Mouse (Mus musculus) layer of hippocampus, adult 11-12 months (tissue): ENCODE results near the gene Krt7.
A peak's percentile ranks its signal among the peaks of the same experiment; 100 is the strongest.

ENCODE experiments used
- DNase-seq: peaks from one replicate; pipeline ENCODE4 v3.0.0; 2022; ENCODE audit warnings: low spot score

The Krt7 gene

DNA sequence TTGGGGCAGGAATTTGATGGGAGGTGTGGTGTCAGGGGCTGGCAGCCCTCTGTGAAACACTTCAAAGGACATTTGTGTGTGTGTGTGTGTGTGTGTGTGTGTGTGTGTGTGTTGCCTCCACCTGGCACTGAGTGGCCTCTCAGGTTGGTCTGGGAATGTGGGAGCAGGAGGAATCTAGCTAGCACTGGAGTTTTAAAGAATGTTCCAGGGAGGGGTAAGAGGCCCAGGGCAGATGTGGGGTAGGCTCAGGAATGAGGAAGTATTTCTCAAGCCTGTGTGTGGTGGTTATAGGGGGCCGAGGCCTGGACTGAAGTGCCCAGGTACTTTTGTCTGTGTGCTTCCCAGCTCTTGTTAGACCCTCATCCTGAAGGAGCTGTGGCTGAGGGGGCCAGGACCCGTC is at the start of gene Krt7:
Krt7 (plus strand) TSS at position 269 of the 400 bp plus-strand sequence.
- no peak for DNase-seq

DNA sequence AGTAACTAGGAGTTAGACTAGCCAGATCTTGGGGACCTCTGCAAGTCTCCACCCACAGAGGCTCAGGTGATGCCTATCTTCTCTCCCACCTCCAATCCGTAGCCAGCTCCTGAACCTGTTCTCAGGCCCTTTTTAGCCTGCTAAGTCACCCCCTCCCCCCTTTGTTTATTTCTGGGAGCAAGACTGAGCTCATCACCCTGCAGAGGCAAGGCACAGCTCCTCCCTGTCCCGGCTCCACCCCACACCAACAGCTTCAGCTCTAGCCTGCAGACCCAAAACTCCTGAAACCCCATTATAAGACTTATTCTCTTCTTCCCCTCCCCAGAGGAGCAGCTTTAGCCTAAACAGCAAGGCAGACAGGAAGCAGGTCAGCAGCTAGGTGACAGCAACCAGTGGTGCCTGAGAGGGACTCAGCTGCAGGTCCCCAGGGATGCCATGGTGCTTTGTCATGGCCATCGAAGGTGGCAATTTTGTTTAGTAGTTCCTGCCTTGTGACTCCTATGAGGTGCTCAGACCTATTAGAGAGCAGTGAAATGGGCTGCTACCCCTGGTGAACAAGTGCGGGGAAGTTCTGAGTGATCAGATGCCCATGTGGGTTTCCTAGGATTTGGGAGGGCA is 48.3 kb upstream of the Krt7 start:
- DNase-seq: no peak

DNA sequence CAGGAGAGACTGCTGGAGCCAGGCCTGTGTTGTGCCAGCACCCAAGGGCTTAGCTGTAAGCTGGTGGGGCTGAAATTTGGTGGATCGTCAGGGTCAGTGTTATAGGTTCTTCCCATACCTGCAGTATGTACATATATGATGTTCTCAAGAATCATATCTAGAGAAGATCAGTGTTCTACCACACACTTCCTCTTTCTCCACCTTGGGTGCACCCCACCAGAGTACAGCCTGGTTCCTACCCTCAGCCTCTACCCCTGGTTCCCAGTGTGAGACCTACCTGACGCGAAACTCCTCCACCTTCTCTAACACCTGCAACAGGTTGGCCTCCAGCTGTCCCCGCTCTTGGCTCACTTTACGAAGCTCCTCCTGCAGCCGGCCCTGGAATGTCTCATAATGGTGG is 46.9 kb upstream of the Krt7 start:
- DNase-seq: no peak

DNA sequence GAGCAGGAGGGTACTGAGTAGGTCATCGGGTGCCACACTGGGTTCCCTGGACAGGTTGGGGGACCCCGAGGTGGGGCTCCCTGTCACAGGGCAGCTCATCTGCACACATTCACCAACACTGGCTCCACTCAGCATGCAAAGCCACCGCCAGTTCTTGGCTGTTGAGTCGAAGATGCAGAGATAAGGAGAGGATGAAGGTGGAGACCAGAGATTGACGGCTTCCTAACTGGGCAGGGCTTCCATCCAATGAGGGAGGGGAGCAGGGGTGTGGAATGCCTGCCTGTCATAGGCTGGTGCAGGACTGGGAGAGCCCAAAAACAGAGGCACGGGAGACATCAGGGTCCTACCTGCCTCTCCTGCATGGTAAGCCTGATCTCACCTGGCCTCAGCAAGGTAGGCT is 46.4 kb upstream of the Krt7 start:
- no peak for DNase-seq

DNA sequence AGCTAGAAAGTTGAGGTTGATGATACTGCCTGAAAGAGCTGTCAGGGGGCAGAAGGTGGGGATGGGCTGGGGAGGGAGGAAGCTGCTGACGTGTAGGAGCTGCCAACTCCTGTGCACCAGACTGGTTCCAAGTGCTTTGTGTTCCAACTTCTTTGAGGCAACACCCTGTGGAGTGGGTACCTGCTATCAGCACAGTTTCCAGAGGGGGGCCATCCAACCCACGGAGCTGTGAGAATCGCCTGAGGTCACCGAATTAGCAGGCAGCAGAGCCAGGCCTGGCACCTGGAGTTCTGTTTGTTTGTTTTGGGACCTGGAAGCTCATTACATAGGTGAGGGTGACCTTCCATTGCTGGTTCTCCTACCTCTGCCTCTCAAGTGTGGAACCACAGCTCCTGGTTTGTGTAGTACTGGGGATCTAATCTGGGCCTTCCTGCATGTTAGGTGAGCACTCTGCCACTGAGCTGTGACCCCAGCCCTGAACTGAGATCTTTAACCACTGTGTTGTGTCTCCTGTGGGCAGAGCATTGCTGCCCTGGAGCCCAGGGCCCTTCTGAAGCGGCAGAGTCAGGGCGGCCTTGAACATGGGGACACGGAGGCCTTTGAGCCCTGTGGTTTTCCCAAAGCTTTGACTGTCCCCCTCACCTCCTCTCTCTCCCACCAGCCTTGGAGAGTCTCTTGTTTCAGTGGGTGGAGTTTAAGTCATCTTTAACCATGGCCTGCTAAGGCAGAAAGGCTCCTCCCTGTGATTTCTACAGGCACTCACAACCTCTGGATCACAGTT is 45.8 kb upstream of the Krt7 start:
- no peak for DNase-seq

DNA sequence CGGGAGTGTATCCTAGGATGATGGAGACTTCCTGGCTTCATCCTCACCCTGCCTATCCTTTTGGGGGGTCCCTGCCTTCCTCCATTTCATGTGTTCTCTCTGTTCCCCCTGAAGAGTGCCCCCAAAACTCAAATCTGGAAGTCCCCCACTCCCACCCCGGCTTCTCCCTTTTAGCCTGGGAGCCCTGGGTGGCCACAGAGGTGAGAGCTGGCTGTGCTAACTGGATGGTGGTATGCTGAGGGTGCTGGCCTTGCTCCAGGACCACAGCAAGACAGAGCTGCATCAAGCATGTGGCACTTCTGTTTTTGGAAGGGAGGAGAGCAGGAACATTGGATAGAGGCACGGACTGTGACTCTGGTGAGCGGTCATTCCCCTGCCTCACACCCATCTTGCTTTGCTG is 45.1 kb upstream of the Krt7 start:
- no peak for DNase-seq

DNA sequence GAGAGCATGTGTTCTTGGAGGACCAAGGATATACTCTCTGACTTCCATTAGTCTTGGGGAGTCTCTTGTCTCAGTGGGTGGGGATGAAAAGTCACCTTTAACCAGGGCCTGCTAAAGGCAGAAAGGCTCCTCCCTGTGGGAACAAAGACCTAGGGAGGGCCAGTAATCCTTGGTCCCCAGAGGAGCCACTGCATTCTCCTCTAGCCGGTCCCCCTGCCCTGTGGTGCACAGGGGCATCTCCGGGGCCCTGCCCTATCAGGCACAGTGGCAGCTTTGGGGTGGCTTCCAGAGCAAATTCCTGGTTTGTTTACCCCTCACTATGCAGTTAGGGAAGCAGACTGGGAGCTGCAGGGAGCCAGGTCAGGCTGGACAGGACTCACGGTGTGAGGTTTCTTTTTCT is 44.4 kb upstream of the Krt7 start:
- DNase-seq: no peak

DNA sequence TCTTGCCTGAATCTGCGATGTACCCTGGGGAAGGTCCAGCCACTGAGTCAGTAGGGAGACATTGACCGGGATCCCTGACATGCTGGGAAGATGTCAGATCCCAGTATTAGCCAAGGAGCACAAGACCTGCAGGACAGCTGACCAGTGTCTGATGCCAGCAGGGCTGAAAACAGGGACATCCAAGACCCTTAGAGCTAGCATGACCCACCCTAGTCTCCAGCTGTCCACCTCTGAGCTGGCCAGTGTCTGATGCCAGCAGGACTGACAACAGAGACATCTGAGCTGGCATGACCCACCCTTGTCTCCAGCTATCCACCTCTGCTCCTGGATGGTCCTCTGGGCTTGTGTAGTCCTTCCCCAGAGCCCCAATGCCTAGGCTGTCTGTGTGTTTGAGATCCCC is 43.9 kb upstream of the Krt7 start:
- DNase-seq: no peak

DNA sequence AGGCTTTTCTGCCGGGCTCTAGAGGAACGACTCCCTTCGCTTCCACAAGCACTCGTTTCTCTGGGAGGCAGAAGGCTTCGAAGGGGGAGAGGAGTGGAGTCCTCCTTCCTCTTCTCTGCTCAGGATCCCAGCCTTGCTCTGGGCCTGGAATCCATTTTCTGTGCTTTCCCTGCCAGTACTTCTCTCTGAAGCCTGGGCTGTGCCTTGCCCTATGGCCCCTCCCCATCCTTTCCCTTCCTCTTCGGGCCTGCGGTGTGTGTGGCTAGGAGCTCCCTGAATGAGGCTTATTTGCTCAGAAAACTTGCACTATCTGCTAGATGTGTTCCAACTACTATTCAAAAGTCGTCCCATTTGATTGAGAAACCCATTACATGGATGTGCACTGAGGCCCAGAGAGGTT is 43.3 kb upstream of the Krt7 start:
- DNase-seq: no peak

DNA sequence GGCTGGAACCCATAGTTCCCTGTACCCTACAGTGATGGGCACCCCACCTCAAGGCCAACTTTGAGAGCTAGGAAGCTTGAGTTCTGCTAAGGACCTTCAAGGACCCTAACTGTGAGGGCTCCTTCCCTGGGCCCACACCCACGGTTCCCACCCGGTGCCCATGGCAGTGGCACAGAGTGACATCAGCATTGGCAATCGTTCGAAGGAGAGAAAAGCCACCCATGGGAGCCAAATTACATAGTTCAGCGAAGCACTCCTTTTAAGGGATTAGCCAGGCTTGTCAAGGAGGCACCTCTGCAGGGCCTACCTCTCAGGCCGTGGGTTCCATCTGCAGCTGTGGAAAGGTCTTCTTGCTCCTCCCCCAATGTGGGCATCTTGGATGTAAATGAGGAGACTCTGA is 42.8 kb upstream of the Krt7 start:
- DNase-seq: no peak

DNA sequence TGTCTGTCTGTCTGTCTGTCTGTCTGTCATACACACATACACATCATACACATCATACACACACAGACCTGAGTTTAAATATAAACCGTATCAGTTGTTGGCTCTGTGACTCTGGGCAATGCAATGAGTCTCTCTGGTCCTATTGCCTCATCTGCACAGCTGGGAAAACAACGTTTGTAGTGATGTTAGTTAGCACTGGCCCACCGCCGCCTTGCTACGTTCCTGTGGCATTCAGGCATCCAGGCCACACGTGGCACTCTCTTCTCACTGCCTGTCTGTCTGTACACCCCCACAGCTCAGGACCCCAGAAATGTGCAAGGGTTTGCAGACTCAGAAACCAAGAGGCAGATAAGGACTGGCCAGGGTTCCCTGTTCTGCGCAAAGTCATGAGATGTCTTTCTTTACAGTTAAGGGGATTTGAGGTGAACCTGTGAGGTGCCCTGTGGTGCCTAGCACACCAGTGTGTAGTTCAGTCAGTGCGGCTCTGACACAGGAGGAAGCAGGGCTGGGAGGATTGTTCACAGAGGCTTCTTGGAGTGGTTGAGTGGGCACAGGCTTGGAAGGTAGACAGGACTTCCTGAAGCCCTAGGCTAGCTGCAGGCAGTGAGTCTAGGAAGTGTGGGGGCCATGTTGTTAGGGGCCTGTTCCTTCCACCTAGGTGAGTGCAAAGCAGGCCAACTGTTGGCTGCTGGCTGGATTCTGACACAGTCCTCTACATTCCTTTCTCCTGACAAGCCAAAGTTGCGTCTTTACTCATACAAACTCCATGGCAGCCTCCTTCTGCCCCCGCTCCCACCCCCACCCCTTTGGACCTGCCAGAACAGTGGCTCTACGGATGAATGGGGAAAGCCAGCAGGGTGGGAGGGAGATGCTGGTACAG is 42.1 kb upstream of the Krt7 start:
- DNase-seq: no peak

DNA sequence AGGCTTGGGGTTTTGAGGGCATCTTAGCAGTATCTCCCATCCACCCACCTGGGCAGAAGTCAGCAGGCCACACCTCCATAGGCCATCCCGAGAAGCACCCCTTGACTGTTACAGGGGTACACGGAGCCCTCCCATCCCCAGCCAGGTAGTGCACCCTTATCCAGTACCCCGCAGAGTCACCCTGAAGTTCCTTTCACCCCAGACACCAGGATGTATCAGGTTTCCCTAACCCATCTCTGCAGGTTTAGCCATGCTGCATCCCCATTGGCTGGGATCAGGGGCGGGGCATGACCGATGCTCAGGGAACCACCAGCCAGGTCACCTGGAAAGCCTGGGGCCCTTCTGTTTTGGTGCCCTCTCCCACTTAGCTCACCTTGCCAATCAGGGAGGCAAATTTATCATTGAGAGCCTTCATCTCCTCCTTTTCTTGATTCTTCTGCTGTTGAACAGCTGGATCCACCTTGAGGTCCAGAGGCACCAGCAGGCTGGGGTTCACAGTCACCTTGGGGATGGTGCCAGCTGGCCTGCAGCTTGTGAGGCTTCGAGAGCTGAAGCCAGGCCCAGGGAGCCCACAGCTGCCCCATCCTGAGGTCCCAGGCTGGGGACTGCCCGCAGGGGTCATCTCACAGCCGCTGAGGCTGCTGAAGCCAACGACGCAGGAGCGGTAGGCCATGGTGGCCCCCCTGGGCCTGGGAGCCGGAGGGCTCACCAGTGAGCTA is 41.3 kb upstream of the Krt7 start:
- no peak for DNase-seq

DNA sequence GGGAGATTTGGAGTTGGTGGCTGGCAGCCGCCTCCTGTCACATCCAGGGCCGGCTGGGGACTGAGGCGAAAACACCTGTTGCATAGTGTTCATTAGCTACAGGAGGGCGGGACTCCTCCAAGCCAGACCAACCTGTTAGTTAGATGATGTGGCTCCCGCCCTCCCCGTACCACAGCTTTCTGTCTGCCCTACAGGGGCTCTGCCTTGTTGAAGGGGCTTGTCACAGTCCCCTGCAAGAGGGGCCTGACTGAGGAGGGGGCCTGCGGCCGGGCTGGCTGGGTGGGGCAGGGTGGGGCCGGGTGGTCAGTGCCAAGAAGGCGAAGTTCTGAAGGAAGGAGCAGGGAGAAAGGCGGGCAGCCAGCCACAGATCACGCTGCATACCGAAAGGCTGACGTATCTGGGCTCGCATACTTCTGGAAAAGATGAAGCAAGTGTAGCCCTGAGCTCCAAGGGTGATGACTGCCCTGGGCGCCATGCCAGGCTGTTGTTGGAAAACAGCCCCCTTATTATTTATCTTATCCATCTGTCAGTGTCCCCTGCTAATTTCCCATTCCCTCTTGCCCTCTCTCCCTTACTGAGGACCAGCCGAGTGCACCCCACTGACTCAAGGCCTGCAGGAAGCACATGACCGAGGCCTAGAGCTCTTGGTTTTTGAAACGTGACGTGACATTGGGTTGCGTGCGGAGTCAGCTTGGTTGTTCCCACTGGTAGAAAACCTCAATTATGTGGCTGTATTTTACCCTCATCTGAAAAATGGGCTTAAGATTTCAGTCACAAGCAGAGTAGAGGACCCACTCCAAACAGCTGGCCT is 40.5 kb upstream of the Krt7 start, which contains the start of gene Krt80:
Krt80 (minus strand) TSS at position 62 of the 811 bp plus-strand sequence.
- no peak for DNase-seq

DNA sequence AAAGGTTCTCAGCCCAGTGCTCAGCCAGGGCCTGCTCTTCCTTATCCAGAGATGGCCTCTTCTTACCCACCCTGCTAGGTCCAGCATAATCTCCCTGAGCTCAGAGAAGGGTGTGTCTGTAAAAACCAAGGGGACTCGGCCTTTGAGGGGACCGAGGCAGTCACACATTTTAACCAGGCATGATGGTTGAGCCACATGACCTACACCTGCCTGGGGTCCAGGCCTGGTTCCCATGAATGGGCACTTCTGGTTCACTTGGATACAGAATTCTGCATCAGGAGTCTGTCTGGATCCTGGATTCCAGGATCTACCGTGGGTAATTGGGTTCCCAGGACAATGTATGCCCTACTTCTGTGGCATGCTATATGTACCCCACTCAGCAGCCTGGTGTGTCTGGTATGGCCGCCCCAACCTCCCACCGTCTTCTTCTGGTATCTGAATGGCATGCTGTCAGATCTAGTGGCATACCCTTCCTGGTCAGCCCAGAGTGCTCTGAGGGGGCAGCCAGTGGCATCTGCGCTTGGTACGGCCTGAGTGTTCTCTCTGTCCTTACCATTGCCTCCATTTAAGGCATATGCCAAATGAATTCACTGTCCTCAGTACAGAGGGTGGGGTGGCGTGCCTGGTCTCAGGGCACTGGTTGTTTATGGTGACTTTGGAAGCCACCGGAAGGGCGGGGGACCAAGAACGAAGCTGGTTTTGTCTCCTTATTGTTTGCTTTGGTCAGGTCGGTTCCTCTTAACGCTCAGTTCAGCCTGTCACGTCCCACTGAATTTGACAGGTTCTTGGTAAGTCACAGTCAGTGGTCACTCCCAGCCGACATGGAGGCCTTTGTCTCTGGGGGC is 39.5 kb upstream of the Krt7 start:
- DNase-seq: no peak

DNA sequence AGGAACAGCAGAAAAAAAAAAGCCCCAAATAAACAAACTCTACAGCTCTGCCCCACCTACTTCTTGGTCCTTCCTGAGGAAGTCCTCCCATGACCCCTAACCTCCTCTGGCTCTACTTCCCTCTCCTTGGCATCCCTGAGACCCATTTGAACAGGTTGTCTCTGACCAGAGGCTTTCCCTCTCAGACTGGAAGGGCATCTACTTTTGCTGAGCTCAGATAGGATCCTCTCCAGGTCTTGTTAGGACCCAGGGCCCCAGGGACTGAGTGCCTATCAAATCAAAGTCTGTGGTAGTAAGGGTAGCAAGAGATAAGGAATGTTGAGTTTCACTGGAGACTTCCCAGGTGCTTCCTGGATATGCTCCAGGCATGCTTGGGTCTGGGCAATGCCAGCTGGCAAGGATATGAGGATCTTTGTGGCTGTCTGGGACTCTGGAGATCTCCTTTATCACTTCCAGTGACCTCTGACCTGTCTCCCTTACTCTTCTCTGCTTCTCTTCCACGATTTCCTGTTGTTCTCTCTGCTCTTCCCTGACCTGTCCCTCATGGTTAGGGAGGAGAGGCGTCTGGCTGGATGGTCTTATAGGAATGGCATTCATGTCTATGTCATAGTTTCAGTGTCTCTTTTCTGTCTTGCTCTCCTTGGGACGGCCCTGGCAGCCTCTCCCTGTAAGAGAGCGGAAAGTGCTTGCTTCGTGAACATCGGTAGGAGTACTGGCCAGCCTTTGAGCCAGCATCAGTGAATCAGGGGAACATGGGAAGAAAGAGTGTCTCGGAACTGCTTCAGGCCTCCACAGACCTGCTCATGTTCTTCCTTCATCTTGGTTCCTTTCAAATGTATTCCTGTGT is 38.5 kb upstream of the Krt7 start:
- no peak for DNase-seq

DNA sequence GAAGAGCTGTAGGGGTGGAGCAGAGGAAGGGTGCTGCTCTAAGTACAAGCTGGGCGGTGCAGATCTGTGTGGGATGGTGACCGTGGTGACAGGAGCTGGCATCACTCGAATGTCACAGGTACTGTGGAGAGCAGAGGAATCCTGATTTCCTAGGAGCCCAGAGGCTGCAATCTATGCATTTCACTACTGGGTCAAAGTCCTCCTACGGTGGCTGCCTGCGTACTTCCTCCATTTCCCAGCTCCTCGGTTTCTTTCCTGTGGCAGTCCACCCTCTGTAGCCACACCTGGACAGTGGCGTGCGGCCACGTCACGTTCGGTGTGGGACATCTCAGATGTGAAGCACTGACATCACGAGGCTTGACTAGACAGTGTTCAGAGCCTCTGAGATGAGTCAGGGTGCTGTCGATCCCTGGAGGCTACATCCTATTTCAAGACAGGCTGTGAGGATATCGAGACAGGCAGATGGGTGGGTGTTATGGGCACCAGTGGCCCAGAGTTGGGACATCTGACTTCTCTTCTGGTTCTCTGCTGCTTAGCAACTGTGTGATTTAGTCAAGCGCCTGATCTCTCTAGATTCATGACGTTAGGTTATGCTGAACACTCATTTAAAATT is 37.5 kb upstream of the Krt7 start:
- no peak for DNase-seq

DNA sequence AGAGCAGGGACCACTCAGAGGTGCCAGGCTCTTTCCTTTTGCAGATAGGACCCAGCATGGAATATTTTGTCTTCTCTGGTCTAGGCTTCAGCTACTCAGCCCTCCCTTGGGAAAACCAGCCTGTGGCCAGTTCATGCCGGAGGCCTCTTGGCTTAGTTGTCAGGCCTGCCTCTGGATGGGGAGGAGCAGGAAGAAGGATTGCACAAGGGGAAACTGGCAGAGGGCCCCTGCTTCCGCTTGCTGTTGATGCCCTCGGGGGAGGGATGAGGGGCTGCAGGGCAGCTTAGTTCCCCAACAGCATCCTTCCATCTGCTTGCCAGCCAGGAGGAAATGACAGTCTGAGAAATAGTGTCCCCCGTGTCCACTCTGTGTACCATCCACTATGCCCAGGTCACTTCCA is 36.0 kb upstream of the Krt7 start:
- DNase-seq: peak; percentile 50

DNA sequence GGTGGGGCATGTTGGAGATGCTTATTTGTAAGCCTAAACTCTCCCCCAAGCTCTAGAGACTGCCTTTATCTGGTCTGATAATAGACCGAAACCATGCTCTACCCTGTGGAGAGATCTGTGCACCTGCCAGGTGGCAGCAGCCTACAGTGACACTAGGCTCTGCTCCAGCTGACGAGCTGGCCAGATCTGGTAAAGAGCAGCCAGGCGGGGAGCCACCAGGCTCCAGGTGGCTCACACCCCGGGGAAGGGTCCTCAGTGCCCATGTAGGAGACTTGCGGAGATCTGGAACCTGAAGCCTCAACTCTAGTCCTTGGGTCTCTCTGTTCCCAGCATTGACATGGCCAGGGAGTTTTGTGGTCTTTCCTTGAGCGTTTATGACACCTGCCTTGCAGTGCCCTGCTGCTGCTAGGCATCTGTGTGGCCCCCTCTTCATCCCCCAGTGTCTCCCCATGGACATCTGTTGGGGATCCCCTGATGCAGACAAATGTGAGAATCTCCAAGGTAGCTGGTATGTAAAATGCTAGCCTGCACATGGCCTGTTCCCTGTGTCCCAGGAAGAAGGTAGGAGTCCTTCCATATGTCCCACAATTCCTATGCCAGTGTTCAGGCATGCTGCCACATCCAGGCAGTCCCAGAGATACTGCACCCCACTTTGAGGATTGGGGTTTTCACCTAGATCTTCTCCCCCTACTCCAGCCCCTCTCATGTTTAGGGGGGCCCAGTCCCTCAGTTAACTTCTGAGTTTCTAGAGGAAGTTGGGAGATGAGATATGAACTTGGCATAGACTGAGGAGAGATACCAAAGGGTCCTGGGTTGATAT is 34.7 kb upstream of the Krt7 start:
- peak; percentile 51 for DNase-seq
